Comparison of ENCODE assay signal across 8 mouse cellular contexts in genomic region chr15:79658531-79659375, GRCm38 (mm10). TPM values are rescaled to one million over a fixed set of nuclear protein-coding genes. Genes with fewer than 3 reads are reported as not detected.
DNase-seq lines count a peak whose midpoint lies in the region; ATAC-seq lines count a peak whose summit lies in the region.

Gene Fam227a, minus strand, starts transcription at chr15:79658956.
Gene Cby1, plus strand, starts transcription at chr15:79659199.

- H3K9me3 ChIP-seq in embryonic facial prominence, embryonic 14.5 days (ENCODE audit: control insufficient read depth, low read length) = 0 out of 2 replicates have a peak, but pooled peaks cover 3% of the 10 kb centered on the region
- no peaks in the 10 kb centered on the region for H3K9me3 ChIP-seq in kidney, embryonic 14.5 days (ENCODE audit: control insufficient read depth, low read length)
- H3K9me3 ChIP-seq in limb, embryonic 15.5 days = no peaks in the 10 kb centered on the region

- no peaks in the 10 kb centered on the region for H3K4me1 ChIP-seq in embryonic facial prominence, embryonic 14.5 days (ENCODE audit: control insufficient read depth, insufficient read depth, low read length)
- peaks cover 4% of the 10 kb centered on the region for H3K4me1 ChIP-seq in kidney, embryonic 14.5 days (ENCODE audit: control insufficient read depth, insufficient read depth, low read length)
- H3K4me1 ChIP-seq in limb, embryonic 15.5 days = peaks cover 13% of the 10 kb centered on the region

- DNase-seq in 3T3-L1 (ENCODE audit: low read depth, low spot score) = peak; percentile 89
- peak; percentile 96 to 97 for DNase-seq in adrenal gland, postnatal 4 days (ENCODE audit: low spot score in 2 of 2)
- DNase-seq in embryonic facial prominence, embryonic 14.5 days (ENCODE audit: low spot score) = peak; percentile 94
- DNase-seq in heart, adult 9 months (ENCODE audit: low spot score in 2 of 2) = peak; percentile 93 to 94
- DNase-seq in monocyte, adult 2 months (ENCODE audit: low read depth in 1 of 2, low spot score in 2 of 2) = peak; percentile 73 to 88
- DNase-seq in spleen, postnatal 36 days (ENCODE audit: low spot score in 2 of 2) = peak; percentile 91

- H3K36me3 ChIP-seq in embryonic facial prominence, embryonic 14.5 days (ENCODE audit: control insufficient read depth, insufficient read depth, low read length) = peaks cover 10% of the 10 kb centered on the region; the same call in 1 of the 2 replicates
- H3K36me3 ChIP-seq in kidney, embryonic 14.5 days (ENCODE audit: control insufficient read depth, insufficient read depth, low read length) = no peaks in the 10 kb centered on the region; the same call in 1 of the 2 replicates
- H3K36me3 ChIP-seq in limb, embryonic 15.5 days = peaks cover 12% of the 10 kb centered on the region; the same call in 1 of the 2 replicates

- H3K9ac ChIP-seq in embryonic facial prominence, embryonic 14.5 days (ENCODE audit: low read depth, low read length) = peak within 1 kb of the TSS; percentile 75
- peak within 1 kb of the TSS; percentile 72 for H3K9ac ChIP-seq in kidney, embryonic 14.5 days (ENCODE audit: low read depth, low read length)
- peak within 1 kb of the TSS; percentile 61 for H3K9ac ChIP-seq in limb, embryonic 15.5 days

- ATAC-seq in embryonic facial prominence, embryonic 14.5 days (ENCODE audit: low read depth) = peak; percentile 88
- ATAC-seq in kidney, embryonic 14.5 days (ENCODE audit: low FRiP score, low TSS enrichment) = peak; percentile 88
- peak; percentile 83 for ATAC-seq in limb, embryonic 15.5 days (ENCODE audit: insufficient number of reproducible peaks, low FRiP score, low TSS enrichment, low read depth)

- peak within 1 kb of the TSS; percentile 76 for H3K4me2 ChIP-seq in embryonic facial prominence, embryonic 14.5 days (ENCODE audit: low read depth, low read length)
- H3K4me2 ChIP-seq in kidney, embryonic 14.5 days (replicated peaks; ENCODE audit: low read depth, low read length) = peak within 1 kb of the TSS; percentile 84
- H3K4me2 ChIP-seq in limb, embryonic 15.5 days = peak within 1 kb of the TSS; percentile 93

- peak within 1 kb of the TSS; percentile 69 for H3K4me3 ChIP-seq in embryonic facial prominence, embryonic 14.5 days (ENCODE audit: low read depth, low read length)
- H3K4me3 ChIP-seq in kidney, embryonic 14.5 days (ENCODE audit: low read length) = peak within 1 kb of the TSS; percentile 67
- H3K4me3 ChIP-seq in limb, embryonic 15.5 days = peak within 1 kb of the TSS; percentile 76

- H3K27me3 ChIP-seq in embryonic facial prominence, embryonic 14.5 days (replicated peaks; ENCODE audit: control insufficient read depth, insufficient read depth, low read length) = no peaks in the 10 kb centered on the region
- H3K27me3 ChIP-seq in kidney, embryonic 14.5 days (ENCODE audit: control insufficient read depth, insufficient read depth, low read length) = no peaks in the 10 kb centered on the region
- H3K27me3 ChIP-seq in limb, embryonic 15.5 days = no peaks in the 10 kb centered on the region

- 0% methylated on average over 49 of the region's 55 CpGs for WGBS in embryonic facial prominence, embryonic 14.5 days
- WGBS in kidney, embryonic 14.5 days = under 1% methylated on average over 53 of the region's 55 CpGs
- WGBS in limb, embryonic 15.5 days = under 1% methylated on average over 55 of the region's 55 CpGs

- H3K27ac ChIP-seq in embryonic facial prominence, embryonic 14.5 days (replicated peaks; ENCODE audit: low read depth, low read length) = peak within 1 kb of the TSS; percentile 91
- H3K27ac ChIP-seq in kidney, embryonic 14.5 days (ENCODE audit: low read depth, low read length) = peak within 1 kb of the TSS; percentile 90
- H3K27ac ChIP-seq in limb, embryonic 15.5 days = peak within 1 kb of the TSS; percentile 93

RNA-seq across cellular contexts. Expression of gene Fam227a, which starts in this region (rescaled TPM):
- 1 to 10 TPM; 5.3 to 5.6 TPM for total RNA-seq in adrenal gland, postnatal 4 days (2021)
- polyA plus RNA-seq in embryonic facial prominence, embryonic 14.5 days (2014; fragmentation: Nextera tagmentation; extraction: Ambion mirVana) = 0.85 and 1.3 TPM in 2 replicates
- 1.6 and 2.7 TPM in 2 replicates for polyA plus RNA-seq in kidney, embryonic 14.5 days (2014; fragmentation: Nextera tagmentation; extraction: Ambion mirVana)
- 0.82 and 0.88 TPM in 2 replicates for polyA plus RNA-seq in limb, embryonic 15.5 days (2015; fragmentation: Nextera tagmentation; extraction: Ambion mirVana)

RNA-seq across cellular contexts. Expression of gene Cby1, which starts in this region (rescaled TPM):
- 10 to 100 TPM; 27.4 to 32.6 TPM for total RNA-seq in adrenal gland, postnatal 4 days (2021)
- polyA plus RNA-seq in embryonic facial prominence, embryonic 14.5 days (2014; fragmentation: Nextera tagmentation; extraction: Ambion mirVana) = 47.4 and 52.3 TPM in 2 replicates
- 52.4 and 56.0 TPM in 2 replicates for polyA plus RNA-seq in kidney, embryonic 14.5 days (2014; fragmentation: Nextera tagmentation; extraction: Ambion mirVana)
- 49.3 and 52.6 TPM in 2 replicates for polyA plus RNA-seq in limb, embryonic 15.5 days (2015; fragmentation: Nextera tagmentation; extraction: Ambion mirVana)

Comparison
In these comparisons a context has a peak if more than half of its experiments do, and no peak if none do; other contexts are left out.
1. Peak in every context shown above with its lines: DNase-seq, ATAC-seq, H3K4me3 ChIP-seq and H3K27ac ChIP-seq.